Mouse (Mus musculus) neutrophil, adult 5-6 weeks (primary cell): ENCODE data around the gene Slamf9. TPM values are rescaled to one million over a fixed set of nuclear protein-coding genes. Genes with fewer than 3 reads are reported as not detected.

Experiments
- ATAC-seq: fragments of 151-379, 151-347 bp; 2 replicates; pipeline ENCODE4 v1.8.0; 2017; ENCODE audit warnings: mild to moderate bottlenecking, moderate TSS enrichment; ENCODE audit not compliant: insufficient number of reproducible peaks, poor library complexity, low FRiP score, severe bottlenecking; ENCODE audit errors: extremely low read depth
- total RNA-seq: library from RNA; stranded (forward); fragments of 200-1000 nt; gene quantifications from 2 replicates; pipeline ENCODE4 v1.2.3, GENCODE M21; 2017

The Slamf9 gene
- total RNA-seq, 1 experiment from 2014 or later: 2.9 TPM

- ATAC-seq: no peak
These were observed 9.5 kb downstream of the Slamf9 start for GRCm38 (mm10) chr1:172484671-172485070.

- ATAC-seq: no peak
These were observed 10.7 kb downstream of the Slamf9 start for GRCm38 (mm10) chr1:172485821-172486220.

- no peak for ATAC-seq
These were observed 11.1 kb downstream of the Slamf9 start for GRCm38 (mm10) chr1:172486236-172486635.

GRCm38 (mm10) chr1:172486651-172487050, 11.5 kb downstream of the Slamf9 start:
- no peak for ATAC-seq

DNA sequence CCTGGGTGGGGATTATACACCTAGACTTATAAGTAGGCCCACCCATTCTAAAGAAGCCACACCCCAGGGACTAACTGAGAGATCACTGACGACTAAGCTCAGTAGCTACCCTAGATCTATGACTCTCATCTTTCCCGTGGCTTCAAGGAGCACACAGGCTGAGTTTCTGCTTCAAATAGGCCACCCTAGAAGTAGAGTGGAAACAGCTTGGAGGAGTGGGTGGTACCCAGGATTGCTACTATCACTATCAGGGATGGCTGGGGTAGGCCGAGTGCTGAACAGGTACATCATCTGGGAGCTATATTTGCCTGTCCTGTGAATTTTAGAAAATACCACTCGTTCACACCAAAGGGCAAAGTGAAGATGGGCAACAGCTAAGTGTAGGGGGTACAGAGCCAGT, 12.7 kb downstream of the Slamf9 start:
- ATAC-seq: no peak

DNA sequence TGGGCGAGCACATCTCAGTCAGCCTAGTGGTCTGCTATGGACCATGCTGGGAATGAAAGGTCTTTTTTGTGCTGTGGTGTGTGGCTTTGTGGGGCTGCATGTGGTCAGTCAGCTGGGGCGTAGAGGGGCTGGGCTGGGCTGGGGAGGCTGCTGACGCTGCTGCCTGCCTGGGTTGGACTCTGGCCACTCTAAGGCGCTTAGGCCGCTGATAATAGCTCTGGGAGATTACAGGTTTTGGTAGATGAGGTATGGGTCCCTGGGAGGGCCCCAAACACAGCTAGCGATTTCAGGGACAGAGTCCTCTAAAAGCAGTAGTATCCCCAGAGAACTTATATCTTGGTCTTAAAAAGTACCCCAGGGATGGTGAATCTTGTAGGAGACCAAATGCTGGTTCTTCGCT, 13.7 kb downstream of the Slamf9 start:
- ATAC-seq: no peak

DNA sequence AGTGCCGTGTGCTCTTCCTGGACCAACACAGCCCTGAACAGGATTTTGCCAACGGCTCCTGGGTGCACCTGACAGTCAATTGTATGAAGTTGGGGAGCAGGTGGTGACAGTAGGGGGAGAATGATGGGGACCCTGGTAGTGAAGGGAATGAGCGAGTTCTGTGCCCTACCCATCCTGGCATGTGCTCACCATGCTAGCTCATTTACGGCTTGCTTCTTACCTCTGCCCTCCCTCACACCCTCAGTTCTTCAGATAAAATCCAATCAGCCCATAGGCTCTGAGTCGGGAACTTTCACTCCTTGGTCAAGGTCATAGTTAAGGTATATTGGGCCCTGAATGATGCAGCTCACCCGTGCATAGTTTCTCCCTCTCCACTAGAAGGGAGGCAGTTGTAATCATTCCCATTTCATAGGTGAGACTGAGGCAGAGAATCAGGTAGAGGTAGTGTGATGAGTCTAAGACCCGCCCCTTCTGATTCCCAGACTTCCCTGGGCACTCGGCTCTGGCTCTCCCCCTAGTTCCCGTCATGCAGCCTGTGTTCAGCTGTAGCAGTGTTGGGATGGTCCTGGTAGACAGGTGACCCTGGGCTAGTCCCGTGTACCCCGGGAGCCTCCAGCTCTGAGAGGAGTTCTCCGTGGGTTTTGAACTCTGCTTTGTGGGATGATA, 14.6 kb downstream of the Slamf9 start:
- ATAC-seq: no peak

DNA sequence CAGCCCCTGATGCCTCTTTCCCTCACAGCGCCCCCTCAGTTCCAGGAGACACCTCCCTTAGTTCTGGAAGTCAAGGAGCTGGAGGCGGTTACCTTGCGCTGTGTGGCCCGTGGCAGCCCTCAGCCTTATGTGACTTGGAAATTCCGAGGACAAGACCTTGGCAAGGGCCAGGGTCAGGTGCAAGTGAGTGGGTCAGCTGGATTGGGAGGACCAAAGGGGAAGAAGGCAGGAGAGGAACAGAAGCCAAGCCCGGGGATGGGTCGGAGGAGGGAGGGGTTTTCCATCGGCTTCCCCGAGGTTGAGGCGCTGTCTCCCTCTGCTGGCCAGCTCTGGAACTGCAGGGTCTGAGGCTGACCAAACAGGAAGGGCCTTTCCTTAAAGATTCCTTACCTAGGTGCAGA, 15.1 kb downstream of the Slamf9 start:
- ATAC-seq: peak; percentile 65

DNA sequence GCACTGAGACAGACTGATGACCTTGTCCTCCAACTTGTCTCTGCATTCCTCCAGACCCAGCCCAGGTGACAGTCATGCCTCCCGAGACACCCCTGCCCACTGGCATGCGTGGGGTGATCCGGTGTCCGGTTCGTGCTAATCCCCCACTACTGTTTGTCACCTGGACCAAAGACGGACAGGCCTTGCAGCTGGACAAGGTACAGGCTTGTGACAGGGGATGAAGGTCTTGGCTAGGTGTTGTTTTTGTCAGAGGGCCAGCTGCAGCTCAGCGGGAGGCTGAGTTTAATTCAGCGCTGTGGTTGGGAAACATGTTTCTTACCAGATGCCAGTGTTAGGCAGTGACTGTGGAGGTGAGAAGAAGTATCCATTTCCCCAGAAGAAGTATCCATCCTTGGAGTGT, 16.9 kb downstream of the Slamf9 start:
- ATAC-seq: no peak

DNA sequence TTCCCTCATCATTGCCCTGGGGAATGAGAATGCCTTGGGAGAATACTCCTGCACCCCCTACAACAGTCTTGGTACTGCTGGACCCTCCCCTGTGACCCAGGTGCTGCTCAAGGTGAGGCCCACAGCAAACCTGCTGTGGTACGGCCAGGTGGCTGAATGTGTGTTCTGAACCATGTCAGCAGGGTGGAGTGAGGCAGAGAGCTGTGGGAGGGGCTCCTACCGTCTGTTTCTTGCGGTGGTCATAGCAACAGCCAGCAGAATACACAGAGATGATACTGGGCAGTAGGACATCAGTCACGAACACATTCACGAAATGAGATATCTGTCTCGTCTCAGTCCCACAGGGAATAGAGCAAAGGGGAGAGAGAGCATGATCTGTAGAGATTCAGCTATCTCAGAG, 18.4 kb downstream of the Slamf9 start:
- ATAC-seq: peak; percentile 62

DNA sequence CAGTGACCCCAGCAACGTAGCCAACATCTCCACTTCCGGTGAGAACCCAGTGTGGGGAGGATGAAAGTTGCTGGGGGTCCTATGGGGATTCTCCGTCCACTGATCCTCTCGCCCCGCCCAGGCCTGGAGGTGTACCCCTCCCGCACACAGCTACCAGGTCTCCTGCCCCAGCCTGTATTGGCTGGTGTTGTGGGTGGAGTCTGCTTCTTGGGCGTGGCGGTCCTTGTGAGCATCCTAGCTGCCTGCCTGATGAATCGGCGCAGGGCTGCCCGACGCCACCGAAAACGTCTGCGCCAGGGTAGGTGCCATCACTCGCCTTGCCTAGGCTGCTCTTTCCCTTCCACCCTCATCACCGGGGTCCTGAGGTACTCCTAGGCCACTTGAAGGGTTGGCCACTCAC, 20.9 kb downstream of the Slamf9 start:
- ATAC-seq: no peak

DNA sequence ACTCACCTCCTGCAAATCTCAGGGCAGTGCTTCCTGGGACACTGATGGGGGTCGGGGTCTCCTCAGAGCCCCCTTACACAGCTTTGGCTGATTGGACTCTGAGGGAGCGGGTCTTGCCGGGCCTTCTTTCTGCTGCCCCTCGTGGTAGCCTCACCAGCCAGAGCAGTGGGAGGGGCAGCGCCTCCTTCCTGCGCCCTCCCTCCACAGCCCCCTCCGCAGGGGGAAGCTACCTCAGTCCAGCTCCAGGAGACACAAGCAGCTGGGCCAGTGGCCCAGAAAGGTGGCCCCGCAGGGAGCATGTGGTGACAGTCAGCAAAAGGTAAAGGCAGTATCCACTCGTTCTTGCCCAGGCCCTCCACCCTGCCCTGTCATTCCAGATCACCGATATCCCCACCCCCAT, 22.3 kb downstream of the Slamf9 start:
- ATAC-seq: no peak

DNA sequence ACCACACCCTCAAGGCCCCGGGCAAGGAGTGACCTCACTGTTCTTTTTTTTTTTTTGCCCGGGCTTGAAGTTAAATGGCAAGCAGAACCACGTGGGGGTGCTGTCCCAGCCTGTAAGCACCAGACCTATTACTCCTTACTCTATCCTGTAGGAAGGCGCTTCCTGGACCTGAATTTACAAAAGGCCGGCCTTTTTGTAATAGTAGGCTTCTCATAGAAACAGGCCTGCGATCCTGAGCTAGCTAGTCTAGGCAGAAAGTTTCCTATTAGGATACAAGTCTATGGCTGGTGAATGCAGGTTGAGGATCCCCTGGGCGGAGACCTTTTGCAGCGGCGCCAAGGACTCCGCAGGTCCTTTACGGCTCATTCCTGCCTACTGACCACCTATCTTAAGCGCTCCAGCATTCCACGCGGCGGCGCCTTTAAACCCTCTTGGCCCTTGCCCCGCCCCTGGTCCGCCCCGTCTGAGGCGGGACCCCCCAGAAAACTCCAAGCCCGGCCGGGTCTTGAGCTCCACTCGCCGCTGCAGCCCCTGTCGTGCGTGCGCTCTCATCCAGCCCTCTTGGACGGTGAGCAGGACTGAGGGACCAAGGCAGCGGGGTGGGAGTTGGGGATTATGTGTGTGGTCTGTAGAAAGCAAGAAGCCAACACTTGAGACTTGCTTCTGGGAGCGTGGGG, 24.7 kb downstream of the Slamf9 start, which contains the start of gene Tagln2:
Tagln2 (plus strand) TSS at position 283 of the 677 bp plus-strand sequence.
- ATAC-seq: 0 out of 2 replicates have a peak, but pooled peaks have one; percentile 10

- peak; percentile 49 for ATAC-seq
These were observed 25.6 kb downstream of the Slamf9 start for GRCm38 (mm10) chr1:172500451-172501370.

DNA sequence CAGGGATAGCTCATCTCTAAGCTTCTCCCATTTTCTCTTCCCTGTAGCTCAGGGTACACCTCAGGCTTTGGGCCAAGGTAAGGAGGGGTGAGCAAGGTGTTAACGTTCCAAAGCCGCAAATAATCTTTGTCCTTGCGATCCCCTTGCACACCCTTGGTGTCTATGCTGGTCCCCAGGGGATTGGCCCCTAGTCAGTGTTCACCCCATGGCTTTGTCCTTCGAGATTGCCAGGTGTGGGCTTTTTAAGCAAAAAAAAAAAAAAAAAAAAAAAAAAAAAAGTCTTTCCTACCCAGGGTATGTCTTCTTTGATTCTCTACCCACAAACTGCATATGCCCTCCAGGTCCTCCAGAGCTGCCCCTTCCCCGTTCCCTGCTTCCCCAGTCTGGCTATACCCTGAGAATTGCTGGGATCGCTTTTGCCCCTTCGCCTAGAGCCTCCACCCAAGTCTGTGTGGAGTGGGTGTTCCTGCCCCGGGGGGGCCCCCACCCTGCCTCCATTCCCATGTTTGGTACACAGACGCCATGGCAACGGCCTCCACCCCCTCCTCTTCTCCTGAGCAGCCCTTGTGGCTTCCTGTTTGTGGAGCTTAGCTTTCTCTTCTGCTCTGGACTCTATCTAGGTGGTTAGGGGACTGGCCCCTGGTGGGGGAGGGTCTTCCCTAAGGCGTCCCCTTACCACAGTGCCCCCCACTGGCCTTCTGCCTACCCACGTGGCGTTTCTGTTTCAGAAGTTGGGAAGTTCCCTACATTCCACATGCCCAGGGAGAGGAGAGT, 26.4 kb downstream of the Slamf9 start:
- peak; percentile 52 for ATAC-seq

- no peak for ATAC-seq
These were observed 27.3 kb downstream of the Slamf9 start for GRCm38 (mm10) chr1:172502145-172503110.

- no peak for ATAC-seq
These were observed 28.2 kb downstream of the Slamf9 start for GRCm38 (mm10) chr1:172503111-172503997.
